Mouse (Mus musculus) CH12.LX (cell line): Measurements from ENCODE around the gene Gm11437. TPM values are rescaled to one million over a fixed set of nuclear protein-coding genes. Genes with fewer than 3 reads are reported as not detected.

ENCODE experiments used
- DNase-seq: peaks from one replicate; pipeline ENCODE4 v3.0.0-alpha.2; 2013; ENCODE audit errors: extremely low read depth
- H3K27ac ChIP-seq: 2 replicates; pipeline ENCODE4 v1.5.1; 2012; ENCODE audit warnings: low read depth, mild to moderate bottlenecking, control low read depth, moderate library complexity; ENCODE audit not compliant: insufficient read depth
- H3K27me3 ChIP-seq: replicated peaks from 2 replicates; pipeline ENCODE3; 2012; ENCODE audit warnings: inconsistent platforms
- H3K36me3 ChIP-seq, 2 experiments: replicated peaks in 1 of 2; 2 replicates each; pipeline versions ENCODE3 to v1.6.1; 2012; ENCODE audit warnings: inconsistent platforms in 1 of 2, low read length in 1 of 2, mild to moderate bottlenecking in 1 of 2, mixed read lengths in 1 of 2, moderate library complexity in 1 of 2; ENCODE audit not compliant: control insufficient read depth in 1 of 2, insufficient read depth in 1 of 2
- H3K4me1 ChIP-seq, 2 experiments: 2 replicates each; pipeline ENCODE4 v1.6.1; 2012; ENCODE audit warnings: inconsistent platforms in 1 of 2, moderate library complexity in 1 of 2; ENCODE audit not compliant: insufficient read depth in 2 of 2, control insufficient read depth in 1 of 2
- H3K4me2 ChIP-seq: 2 replicates; pipeline ENCODE4 v1.6.1; 2012; ENCODE audit warnings: low read depth, mild to moderate bottlenecking, control low read depth; ENCODE audit not compliant: poor library complexity, insufficient read depth, severe bottlenecking
- H3K4me3 ChIP-seq, 3 experiments: fragments of 150-350 bp in 1 of 3; sonication (generic) in 1 of 3; replicated peaks in 1 of 3; 2 replicates each; pipeline versions ENCODE3 to v1.5.1; 2011 to 2012; ENCODE audit warnings: low read depth in 2 of 3, low read length in 2 of 3, mild to moderate bottlenecking in 2 of 3, moderate library complexity in 2 of 3, control low read depth in 1 of 3, improper control_type of control experiment in 1 of 3, inconsistent platforms in 1 of 3, mixed read lengths in 1 of 3; ENCODE audit not compliant: poor library complexity in 1 of 3
- H3K79me2 ChIP-seq: replicated peaks from 2 replicates; pipeline ENCODE4 v1.6.1; 2012; ENCODE audit warnings: mild to moderate bottlenecking, moderate library complexity; ENCODE audit not compliant: control insufficient read depth, poor library complexity, insufficient read depth, severe bottlenecking; ENCODE audit errors: extremely low read depth
- H3K9ac ChIP-seq: 2 replicates; pipeline ENCODE4 v1.6.1; 2012; ENCODE audit warnings: low read depth, mild to moderate bottlenecking, control low read depth, moderate library complexity; ENCODE audit not compliant: insufficient read depth
- H3K9me3 ChIP-seq: replicated peaks from 2 replicates; pipeline ENCODE3; 2012; ENCODE audit warnings: low read length, inconsistent platforms, mixed read lengths
- BHLHE40 ChIP-seq: IDR thresholded peaks from 2 replicates; pipeline ENCODE4 v1.6.1; 2011; ENCODE audit warnings: mild to moderate bottlenecking, low read depth, low read length, improper control_type of control experiment
- CHD1 ChIP-seq: IDR thresholded peaks from 2 replicates; pipeline ENCODE4 v1.6.1; 2012; ENCODE audit warnings: low read depth, low read length, improper control_type of control experiment, inconsistent platforms
- CHD2 ChIP-seq: IDR thresholded peaks from 2 replicates; pipeline ENCODE4 v1.6.1; 2011; ENCODE audit warnings: low read length, improper control_type of control experiment
- CTCF ChIP-seq, 2 experiments: IDR thresholded peaks in 1 of 2; conservative IDR thresholded peaks in 1 of 2; 2 replicates each; pipeline ENCODE4 v1.5.1; 2011 to 2012; ENCODE audit warnings: low read depth in 2 of 2, low read length in 2 of 2, improper control_type of control experiment in 1 of 2, inconsistent platforms in 1 of 2, mild to moderate bottlenecking in 1 of 2, moderate library complexity in 1 of 2
- E2F4 ChIP-seq: IDR thresholded peaks from 2 replicates; pipeline ENCODE4 v1.6.1; 2011; ENCODE audit warnings: low read depth, low read length, improper control_type of control experiment; ENCODE audit not compliant: insufficient replicate concordance
- ELF1 ChIP-seq: IDR thresholded peaks from 2 replicates; pipeline ENCODE4 v1.6.1; 2014; ENCODE audit warnings: low read depth, mild to moderate bottlenecking, inconsistent platforms, low read length, improper control_type of control experiment
- EP300 ChIP-seq: IDR thresholded peaks from 2 replicates; pipeline ENCODE4 v1.6.1; 2011; ENCODE audit warnings: low read length, improper control_type of control experiment
- ETS1 ChIP-seq: conservative IDR thresholded peaks from 2 replicates; pipeline ENCODE4 v1.6.1; 2012; ENCODE audit warnings: low read depth, mild to moderate bottlenecking, inconsistent platforms, low read length, improper control_type of control experiment, moderate library complexity
- HCFC1 ChIP-seq: IDR thresholded peaks from 2 replicates; pipeline ENCODE4 v1.6.1; 2012; ENCODE audit warnings: low read depth, mild to moderate bottlenecking, inconsistent platforms, low read length, improper control_type of control experiment
- IRF4 ChIP-seq: IDR thresholded peaks from 2 replicates; pipeline ENCODE4 v1.6.1; 2014; ENCODE audit warnings: low read depth, mild to moderate bottlenecking, inconsistent platforms, low read length, improper control_type of control experiment
- JUN ChIP-seq: IDR thresholded peaks from 2 replicates; pipeline ENCODE4 v1.6.1; 2011; ENCODE audit warnings: low read depth, mild to moderate bottlenecking, low read length, improper control_type of control experiment, moderate library complexity; ENCODE audit not compliant: insufficient read depth
- KAT2A ChIP-seq: IDR thresholded peaks from 2 replicates; pipeline ENCODE4 v1.6.1; 2012; ENCODE audit warnings: low read length, improper control_type of control experiment, inconsistent platforms; ENCODE audit not compliant: insufficient replicate concordance
- MAFK ChIP-seq: IDR thresholded peaks from 2 replicates; pipeline ENCODE4 v1.6.1; 2011; ENCODE audit warnings: low read length, improper control_type of control experiment; ENCODE audit not compliant: insufficient replicate concordance
- MAX ChIP-seq: IDR thresholded peaks from 2 replicates; pipeline ENCODE4 v1.6.1; 2011; ENCODE audit warnings: low read length, improper control_type of control experiment
- MAZ ChIP-seq: IDR thresholded peaks from 2 replicates; pipeline ENCODE4 v1.6.1; 2012; ENCODE audit warnings: low read depth, mild to moderate bottlenecking, inconsistent platforms, low read length, improper control_type of control experiment, moderate library complexity
- MEF2A ChIP-seq: IDR thresholded peaks from 2 replicates; pipeline ENCODE4 v1.6.1; 2014; ENCODE audit warnings: low read depth, mild to moderate bottlenecking, inconsistent platforms, low read length, improper control_type of control experiment, borderline replicate concordance
- MXI1 ChIP-seq: IDR thresholded peaks from 2 replicates; pipeline ENCODE4 v1.6.1; 2011; ENCODE audit warnings: mild to moderate bottlenecking, low read depth, low read length, improper control_type of control experiment
- MYC ChIP-seq: IDR thresholded peaks from 2 replicates; pipeline ENCODE4 v1.6.1; 2011; ENCODE audit warnings: low read depth, mild to moderate bottlenecking, improper control_type of control experiment, low read length
- NELFE ChIP-seq: IDR thresholded peaks from 2 replicates; pipeline ENCODE4 v1.6.1; 2011; ENCODE audit warnings: low read depth, low read length, improper control_type of control experiment
- NRF1 ChIP-seq: IDR thresholded peaks from 2 replicates; pipeline ENCODE4 v1.6.1; 2014; ENCODE audit warnings: low read depth, mild to moderate bottlenecking, inconsistent platforms, low read length, improper control_type of control experiment, moderate library complexity
- PAX5 ChIP-seq: IDR thresholded peaks from 2 replicates; pipeline ENCODE4 v1.6.1; 2012; ENCODE audit warnings: low read length, inconsistent platforms, mixed read lengths
- POLR2A ChIP-seq: IDR thresholded peaks from 2 replicates; pipeline ENCODE4 v1.6.1; 2011; ENCODE audit warnings: low read depth, mild to moderate bottlenecking, improper control_type of control experiment, low read length
- POLR2AphosphoS2 ChIP-seq: IDR thresholded peaks from 2 replicates; pipeline ENCODE4 v1.6.1; 2011; ENCODE audit warnings: low read depth, low read length, improper control_type of control experiment
- RAD21 ChIP-seq: IDR thresholded peaks from 2 replicates; pipeline ENCODE4 v1.6.1; 2011; ENCODE audit warnings: low read depth, mild to moderate bottlenecking, low read length, improper control_type of control experiment, moderate library complexity
- RCOR1 ChIP-seq: conservative IDR thresholded peaks from 2 replicates; pipeline ENCODE4 v1.6.1; 2012; ENCODE audit warnings: low read depth, mild to moderate bottlenecking, inconsistent platforms, low read length, improper control_type of control experiment
- SIN3A ChIP-seq: IDR thresholded peaks from 2 replicates; pipeline ENCODE4 v1.6.1; 2012; ENCODE audit warnings: low read length, improper control_type of control experiment, inconsistent platforms
- SMC3 ChIP-seq: IDR thresholded peaks from 2 replicates; pipeline ENCODE4 v1.6.1; 2011; ENCODE audit warnings: low read depth, low read length, improper control_type of control experiment
- TBP ChIP-seq: conservative IDR thresholded peaks from 2 replicates; pipeline ENCODE4 v1.6.1; 2011; ENCODE audit warnings: low read depth, low read length, improper control_type of control experiment
- TCF12 ChIP-seq: IDR thresholded peaks from 2 replicates; pipeline ENCODE4 v1.6.1; 2014; ENCODE audit warnings: low read depth, mild to moderate bottlenecking, inconsistent platforms, low read length, improper control_type of control experiment
- UBTF ChIP-seq: IDR thresholded peaks from 2 replicates; pipeline ENCODE4 v1.6.1; 2012; ENCODE audit warnings: low read depth, mild to moderate bottlenecking, inconsistent platforms, low read length, improper control_type of control experiment, moderate library complexity
- USF1 ChIP-seq: IDR thresholded peaks from 2 replicates; pipeline ENCODE4 v1.6.1; 2014; ENCODE audit warnings: low read depth, mild to moderate bottlenecking, inconsistent platforms, low read length, improper control_type of control experiment
- USF2 ChIP-seq: conservative IDR thresholded peaks from 2 replicates; pipeline ENCODE4 v1.6.1; 2011; ENCODE audit warnings: low read depth, low read length, improper control_type of control experiment
- ZC3H11A ChIP-seq: IDR thresholded peaks from 2 replicates; pipeline ENCODE4 v1.6.1; 2012; ENCODE audit warnings: low read depth, mild to moderate bottlenecking, inconsistent platforms, low read length, improper control_type of control experiment
- ZKSCAN1 ChIP-seq: IDR thresholded peaks from 2 replicates; pipeline ENCODE4 v1.6.1; 2012; ENCODE audit warnings: low read depth, inconsistent platforms, low read length, improper control_type of control experiment, borderline replicate concordance
- ZMIZ1 ChIP-seq: IDR thresholded peaks from 2 replicates; pipeline ENCODE4 v1.6.1; 2012; ENCODE audit warnings: low read depth, mild to moderate bottlenecking, inconsistent platforms, low read length, improper control_type of control experiment
- ZNF384 ChIP-seq: IDR thresholded peaks from 2 replicates; pipeline ENCODE4 v1.6.1; 2012; ENCODE audit warnings: low read depth, low read length, improper control_type of control experiment, inconsistent platforms
- dilution Hi-C: fragments of 300-500 bp; cut with MboI; formaldehyde crosslinking; loops from 2 replicates; pipeline ENCODE4 v1.14.3; 2020; ENCODE audit warnings: low sequenced_read_pairs; ENCODE audit not compliant: extremely low pct_unique_long_range_greater_than_20kb, extremely low pct_ligation_motif_present
- in situ Hi-C: fragments of 300-500 bp; cut with MboI; formaldehyde crosslinking; loops from 3 replicates; pipeline ENCODE4 v1.14.3; 2019; ENCODE audit warnings: low sequenced_read_pairs, low pct_ligation_motif_present, low pct_unique_long_range_greater_than_20kb, mixed read lengths
- polyA plus RNA-seq: library from polyadenylated mRNA; unstranded; fragments of >175 nt; gene quantifications from 2 replicates; pipeline ENCODE4 v1.2.1, GENCODE M21; 2012; ENCODE audit warnings: low read depth; ENCODE audit not compliant: insufficient read length
- total RNA-seq, 2 experiments: library from RNA; depleted of rRNA; stranded (reverse); fragments of 300-350 nt in 1 of 2; fragments of >200 nt in 1 of 2; gene quantifications; 2 replicates each; pipeline ENCODE4 v1.2.3; 2012 to 2014

The Gm11437 gene
- total and polyA plus RNA-seq, 3 experiments, result not detected

- H3K9ac ChIP-seq, result peak overlapping the region; percentile 90
- peaks cover 11 to 46% of the 10 kb centered on the region in 2 experiments for H3K4me1 ChIP-seq
- dilution Hi-C loops, result no loop called here
- H3K36me3 ChIP-seq, result peaks cover 0 to 13% of the 10 kb centered on the region in 2 experiments
- in situ Hi-C loops, result no loop called here
- peaks cover 6% of the 10 kb centered on the region for H3K27me3 ChIP-seq
- H3K4me3 ChIP-seq, result peak overlapping the region; percentile 72 to 77 (median 76)
- H3K4me2 ChIP-seq, result peak overlapping the region; percentile 84
- peaks cover 29% of the 10 kb centered on the region for H3K79me2 ChIP-seq
- no peaks in the 10 kb centered on the region for H3K9me3 ChIP-seq
- TF ChIP-seq IRF4 (peak; percentile 44; the same call in 1 of the 2 replicates), SIN3A (no peak; the same call in 1 of the 2 replicates), MYC (no peak), RAD21 (peak; percentile 63), PAX5 (no peak), EP300 (no peak), CHD2 (no peak), MAX (peak; percentile 92), ZKSCAN1 (no peak), MXI1 (no peak), NELFE (peak; percentile 59), ZMIZ1 (peak; percentile 78), ELF1 (no peak), E2F4 (no peak), CHD1 (no peak), TCF12 (peak; percentile 82), MEF2A (no peak), ZC3H11A (no peak), HCFC1 (no peak), ETS1 (no peak), CTCF (conservative IDR thresholded peaks at IDR 0.05 in 1 of 2, IDR thresholded peaks at IDR 0.05 in 1 of 2; ENCODE audit: low read depth in 2 of 2, low read length in 2 of 2) (peak in 1 of 2 experiments; percentile 80; a peak in 2 of 4 replicates), POLR2A (peak; percentile 83), RCOR1 (no peak), NRF1 (peak; percentile 56), ZNF384 (no peak), USF1 (no peak), USF2 (no peak), BHLHE40 (no peak), MAFK (no peak), JUN (no peak), TBP (peak; percentile 41; the same call in 1 of the 2 replicates), KAT2A (0 out of 2 replicates have a peak, but pooled peaks have one; percentile 1), POLR2AphosphoS2 (0 out of 2 replicates have a peak, but pooled peaks have one; percentile 32), UBTF (no peak), SMC3 (peak; percentile 53; the same call in 1 of the 2 replicates), MAZ (no peak; the same call in 1 of the 2 replicates)
- peak overlapping the region; percentile 56 for H3K27ac ChIP-seq
- DNase-seq, result peak; percentile 97
Observed at GRCm38 (mm10) chr11:84179226-84179953, 12.1 kb upstream of the Gm11437 start.
